Mouse (Mus musculus) kidney, adult 8-10 months (tissue): ENCODE results near the gene Leo1.
A peak's percentile ranks its signal among the peaks of the same experiment; 100 is the strongest.

Source experiments
- DNase-seq, 2 experiments: peaks; one replicate each; pipeline ENCODE4 v3.0.0; 2022

Leo1 gene

GRCm38 (mm10) chr9:75440796-75441666 is at the start of gene Leo1:
Leo1 (plus strand) TSS chr9:75441524.
- peak; percentile 92 for DNase-seq

- no peak for DNase-seq
Observed at GRCm38 (mm10) chr9:75393251-75393650, 48.1 kb upstream of the Leo1 start.

GRCm38 (mm10) chr9:75395971-75396370 is 45.4 kb upstream of the Leo1 start:
- no peak for DNase-seq

GRCm38 (mm10) chr9:75399069-75399468 is 42.3 kb upstream of the Leo1 start:
- no peak for DNase-seq

- no peak for DNase-seq
Observed at GRCm38 (mm10) chr9:75400639-75401038, 40.7 kb upstream of the Leo1 start.

- DNase-seq: no peak
Observed at GRCm38 (mm10) chr9:75401593-75402504, 39.5 kb upstream of the Leo1 start.

- DNase-seq: no peak
Observed at GRCm38 (mm10) chr9:75403520-75403919, 37.8 kb upstream of the Leo1 start.

GRCm38 (mm10) chr9:75406121-75406520 is 35.2 kb upstream of the Leo1 start:
- DNase-seq: no peak

- DNase-seq: peak in 1 of 2 experiments; percentile 21
Observed at GRCm38 (mm10) chr9:75407803-75408202, 33.5 kb upstream of the Leo1 start.

- no peak for DNase-seq
Observed at GRCm38 (mm10) chr9:75408204-75408826, 33.0 kb upstream of the Leo1 start.

GRCm38 (mm10) chr9:75409031-75409851 is 32.1 kb upstream of the Leo1 start:
- peak; percentile 85 for DNase-seq

GRCm38 (mm10) chr9:75409852-75410378 is 31.4 kb upstream of the Leo1 start, which contains the start of gene Mapk6:
Mapk6 (minus strand) TSS chr9:75410005.
- DNase-seq: peak; percentile 95 to 97

- no peak for DNase-seq
Observed at GRCm38 (mm10) chr9:75410868-75411487, 30.3 kb upstream of the Leo1 start.

GRCm38 (mm10) chr9:75411584-75411983 is 29.7 kb upstream of the Leo1 start:
- DNase-seq: peak; percentile 20 to 21

GRCm38 (mm10) chr9:75413206-75413605 is 28.1 kb upstream of the Leo1 start:
- no peak for DNase-seq

GRCm38 (mm10) chr9:75414204-75414603 is 27.1 kb upstream of the Leo1 start:
- no peak for DNase-seq

GRCm38 (mm10) chr9:75422251-75422691 is 19.1 kb upstream of the Leo1 start:
- no peak for DNase-seq

GRCm38 (mm10) chr9:75423683-75424082 is 17.6 kb upstream of the Leo1 start:
- no peak for DNase-seq

GRCm38 (mm10) chr9:75424358-75425150 is 16.8 kb upstream of the Leo1 start:
- no peak for DNase-seq

GRCm38 (mm10) chr9:75425796-75426391 is 15.4 kb upstream of the Leo1 start:
- no peak for DNase-seq
